Mouse (Mus musculus) C2C12 (cell line): ENCODE measurements around the gene Upp2. TPM values are rescaled to one million over a fixed set of nuclear protein-coding genes. Genes with fewer than 3 reads are reported as not detected.

Experiments
- H3K27me3 ChIP-seq: one replicate; pipeline ENCODE4 v1.6.1; 2011; ENCODE audit not compliant: control insufficient read depth, insufficient read depth, insufficient read length
- H3K36me3 ChIP-seq: one replicate; pipeline ENCODE4 v1.6.1; 2011; ENCODE audit not compliant: control insufficient read depth, insufficient read depth
- H3K4me3 ChIP-seq: one replicate; pipeline ENCODE4 v1.5.1; 2011; ENCODE audit warnings: mild to moderate bottlenecking, control low read depth; ENCODE audit not compliant: poor library complexity, insufficient read depth, severe bottlenecking
- H3K79me2 ChIP-seq: one replicate; pipeline ENCODE4 v1.6.1; 2011; ENCODE audit not compliant: control insufficient read depth, insufficient read depth
- H3K79me3 ChIP-seq: one replicate; pipeline ENCODE4 v1.6.1; 2011; ENCODE audit warnings: low read depth, control low read depth
- H3ac ChIP-seq: one replicate; pipeline ENCODE3; 2011; ENCODE audit warnings: low read depth; ENCODE audit not compliant: control insufficient read depth, insufficient read length
- CEBPB ChIP-seq: IDR thresholded peaks from one replicate; pipeline ENCODE4 v1.6.1; 2011; ENCODE audit warnings: low read depth, mild to moderate bottlenecking, control low read depth, moderate library complexity
- CTCF ChIP-seq: IDR thresholded peaks from one replicate; pipeline ENCODE4 v1.5.1; 2011; ENCODE audit not compliant: control insufficient read depth, insufficient read depth, insufficient read length
- FOSL1 ChIP-seq: IDR thresholded peaks from one replicate; pipeline ENCODE4 v1.8.0; 2011; ENCODE audit warnings: mild to moderate bottlenecking, low read length; ENCODE audit not compliant: poor library complexity, insufficient read depth, severe bottlenecking
- MAX ChIP-seq: IDR thresholded peaks from one replicate; pipeline ENCODE4 v1.6.1; 2011; ENCODE audit warnings: mild to moderate bottlenecking, control low read depth
- MYOD1 ChIP-seq: IDR thresholded peaks from one replicate; pipeline ENCODE4 v1.6.1; 2011; ENCODE audit warnings: low read depth; ENCODE audit not compliant: control insufficient read depth, insufficient read length
- MYOG ChIP-seq: IDR thresholded peaks from one replicate; pipeline ENCODE4 v1.6.1; 2011; ENCODE audit not compliant: control insufficient read depth, insufficient read length; ENCODE audit errors: extremely low read depth
- USF1 ChIP-seq: IDR thresholded peaks from one replicate; pipeline ENCODE4 v1.6.1; 2011; ENCODE audit warnings: low read depth, mild to moderate bottlenecking, control low read depth, moderate library complexity
- polyA plus RNA-seq: library from polyadenylated mRNA; unstranded; fragments of >200 nt; fragmentation: generic; extraction: Trizol; gene quantifications from one replicate; pipeline ENCODE4 v1.2.1, GENCODE M21; 2012; ENCODE audit warnings: missing spikeins

Gene Upp2
- polyA plus RNA-seq, 1 experiment: 7.3 TPM

DNA sequence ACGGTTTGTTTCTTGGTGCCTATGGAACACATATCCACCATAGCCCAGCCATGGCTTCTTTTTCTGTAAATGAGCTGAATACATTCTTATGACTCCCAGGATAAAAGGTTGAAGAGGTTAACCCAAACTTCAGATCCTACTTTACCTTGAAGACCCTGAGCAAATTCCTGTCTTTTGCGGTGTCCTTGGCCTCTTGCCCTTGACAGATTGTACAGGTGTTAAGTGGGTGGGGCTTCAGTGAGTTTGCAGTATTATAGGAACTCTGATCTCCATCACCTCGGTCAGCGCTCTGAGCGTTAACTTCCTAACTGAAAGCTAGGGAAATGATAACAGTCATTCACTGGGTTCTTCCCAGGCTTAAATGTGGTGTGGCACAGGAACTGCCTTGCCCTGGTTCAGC is 181.2 kb downstream of the Upp2 start:
- no peaks in the 10 kb centered on the region for H3K79me3 ChIP-seq
- H3K79me2 ChIP-seq: no peaks in the 10 kb centered on the region
- H3K27me3 ChIP-seq: no peaks in the 10 kb centered on the region
- H3K36me3 ChIP-seq: no peaks in the 10 kb centered on the region
- no peak overlapping the region for H3K4me3 ChIP-seq
- H3ac ChIP-seq: no peak overlapping the region
- TF ChIP-seq MYOG (no peak), MYOD1 (no peak), CEBPB (no peak), USF1 (no peak)

DNA sequence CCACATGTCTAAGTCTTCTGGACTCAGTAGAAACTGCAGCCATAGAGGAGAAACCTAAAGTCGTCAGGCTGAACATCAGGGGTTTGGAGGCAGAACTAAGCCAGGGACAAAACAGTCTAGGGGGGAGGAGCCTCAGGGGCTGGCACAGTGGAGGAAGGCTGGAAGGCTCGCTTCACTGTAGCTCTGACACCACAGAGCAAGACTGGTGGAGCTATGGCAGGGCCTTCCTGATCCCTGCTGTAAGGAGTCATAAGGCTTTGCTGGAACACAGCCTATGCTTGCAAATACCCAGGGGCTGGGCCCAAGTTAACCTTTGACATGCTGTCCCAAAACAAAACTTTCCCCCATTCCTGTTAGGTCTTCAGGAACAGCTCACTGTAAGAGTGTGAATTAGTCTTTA is 185.8 kb downstream of the Upp2 start:
- H3K4me3 ChIP-seq: no peak overlapping the region
- no peak overlapping the region for H3ac ChIP-seq
- no peak for TF ChIP-seq FOSL1
- TF ChIP-seq CEBPB: no peak
- no peak for TF ChIP-seq MYOG
- no peak for TF ChIP-seq USF1
- no peak for TF ChIP-seq CTCF
- TF ChIP-seq MAX: no peak
- no peak for TF ChIP-seq MYOD1
- no peaks in the 10 kb centered on the region for H3K79me3 ChIP-seq
- no peaks in the 10 kb centered on the region for H3K79me2 ChIP-seq
- H3K36me3 ChIP-seq: no peaks in the 10 kb centered on the region
- no peaks in the 10 kb centered on the region for H3K27me3 ChIP-seq

DNA sequence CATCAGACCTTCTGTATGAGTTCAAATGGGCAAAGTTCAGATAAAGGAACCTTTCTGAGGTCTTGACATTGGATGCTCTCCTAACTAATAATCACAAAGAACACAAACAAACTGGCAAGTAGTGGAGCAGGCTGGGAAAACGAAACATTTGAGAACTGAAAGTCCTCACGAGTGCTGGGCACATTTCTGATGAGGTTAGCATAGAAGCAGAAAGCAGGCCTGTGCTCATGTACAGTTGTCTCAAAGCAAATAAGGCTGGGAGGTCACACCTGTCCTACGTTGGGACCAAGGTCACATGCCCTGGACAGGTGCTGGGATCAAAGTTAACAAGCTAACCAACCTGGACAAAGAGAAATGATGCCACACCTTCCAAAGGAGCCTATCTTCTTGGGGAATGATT is 187.6 kb downstream of the Upp2 start:
- H3K27me3 ChIP-seq: no peaks in the 10 kb centered on the region
- H3ac ChIP-seq: no peak overlapping the region
- H3K36me3 ChIP-seq: no peaks in the 10 kb centered on the region
- no peak overlapping the region for H3K4me3 ChIP-seq
- H3K79me2 ChIP-seq: no peaks in the 10 kb centered on the region
- no peak for TF ChIP-seq MYOG
- no peak for TF ChIP-seq FOSL1
- no peak for TF ChIP-seq CTCF
- TF ChIP-seq USF1: no peak
- TF ChIP-seq MAX: no peak
- TF ChIP-seq CEBPB: no peak
- no peak for TF ChIP-seq MYOD1
- no peaks in the 10 kb centered on the region for H3K79me3 ChIP-seq

DNA sequence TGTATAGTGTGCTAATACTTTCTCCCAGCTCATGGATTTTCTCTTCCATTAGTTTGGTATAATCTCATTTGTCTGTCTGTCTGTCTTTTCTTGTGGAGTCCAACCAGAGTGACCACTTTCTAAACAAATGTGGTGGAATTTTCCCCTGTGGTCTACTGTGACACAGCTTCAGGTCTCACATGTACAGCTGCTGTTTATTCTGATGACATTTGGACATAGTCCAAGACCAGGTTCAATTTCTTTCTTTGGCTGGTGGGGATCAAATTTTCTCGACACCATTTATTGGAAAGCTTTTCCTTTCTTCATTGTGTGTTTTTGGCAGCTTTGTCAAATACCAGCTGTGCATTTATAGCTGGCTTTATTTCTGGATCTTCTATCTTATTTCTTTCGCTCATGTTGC is 191.0 kb downstream of the Upp2 start:
- Histone ChIP-seq H3K4me3 (no peak overlapping the region), H3K79me3 (no peaks in the 10 kb centered on the region), H3K36me3 (no peaks in the 10 kb centered on the region), H3K27me3 (no peaks in the 10 kb centered on the region), H3K79me2 (no peaks in the 10 kb centered on the region), H3ac (no peak overlapping the region)
- TF ChIP-seq CTCF (no peak), MYOG (no peak), MYOD1 (no peak), MAX (no peak), USF1 (no peak), CEBPB (no peak), FOSL1 (no peak)

DNA sequence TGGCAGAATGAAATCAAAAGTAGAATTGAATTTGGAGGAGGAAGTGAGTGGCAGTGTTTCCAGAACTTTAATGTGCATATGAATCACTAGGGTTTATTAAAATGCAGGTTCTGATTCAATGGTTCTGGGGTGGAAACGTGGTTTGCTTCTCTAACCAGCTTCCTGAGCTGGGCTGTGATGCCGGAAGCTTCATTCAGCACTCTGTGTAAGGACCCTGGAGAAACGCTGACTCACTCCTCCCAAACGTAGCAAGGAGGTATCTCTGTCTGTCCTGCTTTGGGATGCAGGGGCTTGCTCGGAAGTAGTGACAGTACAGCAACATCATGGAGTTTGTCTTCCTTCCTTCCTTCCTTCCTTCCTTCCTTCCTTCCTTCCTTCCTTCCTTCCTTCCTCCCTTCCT is 192.6 kb downstream of the Upp2 start:
- no peak for TF ChIP-seq CEBPB
- no peak for TF ChIP-seq CTCF
- no peak for TF ChIP-seq FOSL1
- no peak for TF ChIP-seq MYOD1
- no peak for TF ChIP-seq MYOG
- TF ChIP-seq USF1: no peak
- TF ChIP-seq MAX: no peak
- Histone ChIP-seq H3K79me3 (no peaks in the 10 kb centered on the region), H3K27me3 (no peaks in the 10 kb centered on the region), H3K36me3 (no peaks in the 10 kb centered on the region), H3K4me3 (no peak overlapping the region), H3ac (no peak overlapping the region), H3K79me2 (no peaks in the 10 kb centered on the region)

GRCm38 (mm10) chr2:58765141-58765540 is 198.0 kb downstream of the Upp2 start:
- Histone ChIP-seq H3K79me3 (no peaks in the 10 kb centered on the region), H3K27me3 (peaks cover 4% of the 10 kb centered on the region), H3K79me2 (no peaks in the 10 kb centered on the region), H3K4me3 (no peak overlapping the region), H3K36me3 (no peaks in the 10 kb centered on the region), H3ac (no peak overlapping the region)
- TF ChIP-seq FOSL1 (no peak), MYOD1 (no peak), USF1 (no peak), MAX (no peak), MYOG (no peak), CEBPB (no peak), CTCF (no peak)
